Mouse (Mus musculus): ENCODE results near the gene Pawr. TPM values are rescaled to one million over a fixed set of nuclear protein-coding genes. Genes with fewer than 3 reads are reported as not detected.

Gene Pawr
- polyA plus RNA-seq, 1 experiment from 2014 or later = 12.9 TPM

- no peak overlapping the region for H3K4me3 ChIP-seq (ENCODE audit: low read depth, low read length)
- no peaks in the 10 kb centered on the region for H3K4me1 ChIP-seq (replicated peaks; ENCODE audit: control insufficient read depth, insufficient read depth, low read length)
- H3K9me3 ChIP-seq (ENCODE audit: control insufficient read depth, low read length) = no peaks in the 10 kb centered on the region
- DNase-seq (ENCODE audit: low spot score) (no peak), ATAC-seq (replicated peaks; ENCODE audit: low FRiP score, low TSS enrichment, low read depth) (no peak)
- no peaks in the 10 kb centered on the region for H3K36me3 ChIP-seq (ENCODE audit: control insufficient read depth, insufficient read depth, low read length)
- no peak overlapping the region for H3K27ac ChIP-seq (ENCODE audit: low read depth)
- no peak overlapping the region for H3K4me2 ChIP-seq (ENCODE audit: low read length)
- 53% methylated on average over 4 of the region's 4 CpGs for WGBS
- H3K9ac ChIP-seq (ENCODE audit: low read length) = no peak overlapping the region
- no peaks in the 10 kb centered on the region for H3K27me3 ChIP-seq (replicated peaks; ENCODE audit: control insufficient read depth, insufficient read depth, low read length)
Measured at GRCm38 (mm10) chr10:108394306-108394705, 62.4 kb downstream of the Pawr start.

- Histone ChIP-seq H3K4me3 (ENCODE audit: low read depth, low read length) (no peak overlapping the region), H3K9me3 (ENCODE audit: control insufficient read depth, low read length) (no peaks in the 10 kb centered on the region), H3K9ac (ENCODE audit: low read length) (no peak overlapping the region), H3K36me3 (ENCODE audit: control insufficient read depth, insufficient read depth, low read length) (no peaks in the 10 kb centered on the region), H3K27ac (ENCODE audit: low read depth) (no peak overlapping the region), H3K27me3 (replicated peaks; ENCODE audit: control insufficient read depth, insufficient read depth, low read length) (no peaks in the 10 kb centered on the region), H3K4me2 (ENCODE audit: low read length) (no peak overlapping the region), H3K4me1 (replicated peaks; ENCODE audit: control insufficient read depth, insufficient read depth, low read length) (no peaks in the 10 kb centered on the region; the same call in 1 of the 2 replicates)
- ATAC-seq (replicated peaks; ENCODE audit: low FRiP score, low TSS enrichment, low read depth) (no peak), DNase-seq (ENCODE audit: low spot score) (no peak)
- 77% methylated on average over 12 of the region's 12 CpGs for WGBS
Measured at GRCm38 (mm10) chr10:108395229-108395628, 63.3 kb downstream of the Pawr start.

GRCm38 (mm10) chr10:108395647-108396046 lies 63.7 kb downstream of the Pawr start:
- Histone ChIP-seq H3K27me3 (replicated peaks; ENCODE audit: control insufficient read depth, insufficient read depth, low read length) (no peaks in the 10 kb centered on the region), H3K9me3 (ENCODE audit: control insufficient read depth, low read length) (no peaks in the 10 kb centered on the region), H3K4me1 (replicated peaks; ENCODE audit: control insufficient read depth, insufficient read depth, low read length) (no peaks in the 10 kb centered on the region; the same call in 1 of the 2 replicates), H3K36me3 (ENCODE audit: control insufficient read depth, insufficient read depth, low read length) (no peaks in the 10 kb centered on the region), H3K4me3 (ENCODE audit: low read depth, low read length) (no peak overlapping the region), H3K9ac (ENCODE audit: low read length) (no peak overlapping the region), H3K4me2 (ENCODE audit: low read length) (no peak overlapping the region), H3K27ac (ENCODE audit: low read depth) (no peak overlapping the region)
- DNase-seq (ENCODE audit: low spot score) = no peak
- no peak for ATAC-seq (replicated peaks; ENCODE audit: low FRiP score, low TSS enrichment, low read depth)
- 78% methylated on average over 14 of the region's 14 CpGs for WGBS

GRCm38 (mm10) chr10:108402751-108403150 lies 70.8 kb downstream of the Pawr start:
- no peak overlapping the region for H3K27ac ChIP-seq (ENCODE audit: low read depth)
- no peaks in the 10 kb centered on the region for H3K9me3 ChIP-seq (ENCODE audit: control insufficient read depth, low read length)
- WGBS = 82% methylated on average over 4 of the region's 4 CpGs
- H3K4me3 ChIP-seq (ENCODE audit: low read depth, low read length) = no peak overlapping the region
- ATAC-seq (replicated peaks; ENCODE audit: low FRiP score, low TSS enrichment, low read depth) (no peak), DNase-seq (ENCODE audit: low spot score) (no peak)
- no peaks in the 10 kb centered on the region for H3K36me3 ChIP-seq (ENCODE audit: control insufficient read depth, insufficient read depth, low read length)
- H3K4me1 ChIP-seq (replicated peaks; ENCODE audit: control insufficient read depth, insufficient read depth, low read length) = peaks cover 6% of the 10 kb centered on the region; the same call in 1 of the 2 replicates
- H3K9ac ChIP-seq (ENCODE audit: low read length) = no peak overlapping the region
- no peaks in the 10 kb centered on the region for H3K27me3 ChIP-seq (replicated peaks; ENCODE audit: control insufficient read depth, insufficient read depth, low read length)
- no peak overlapping the region for H3K4me2 ChIP-seq (ENCODE audit: low read length)

- Histone ChIP-seq H3K4me2 (ENCODE audit: low read length) (no peak overlapping the region), H3K27me3 (replicated peaks; ENCODE audit: control insufficient read depth, insufficient read depth, low read length) (no peaks in the 10 kb centered on the region), H3K4me3 (ENCODE audit: low read depth, low read length) (no peak overlapping the region), H3K4me1 (replicated peaks; ENCODE audit: control insufficient read depth, insufficient read depth, low read length) (peaks cover 6% of the 10 kb centered on the region; the same call in 1 of the 2 replicates), H3K9me3 (ENCODE audit: control insufficient read depth, low read length) (no peaks in the 10 kb centered on the region), H3K36me3 (ENCODE audit: control insufficient read depth, insufficient read depth, low read length) (no peaks in the 10 kb centered on the region), H3K9ac (ENCODE audit: low read length) (no peak overlapping the region), H3K27ac (ENCODE audit: low read depth) (no peak overlapping the region)
- DNase-seq (ENCODE audit: low spot score) = no peak
- WGBS = 95% methylated on average over 4 of the region's 4 CpGs
- no peak for ATAC-seq (replicated peaks; ENCODE audit: low FRiP score, low TSS enrichment, low read depth)
Measured at GRCm38 (mm10) chr10:108403366-108403865, 71.5 kb downstream of the Pawr start.

- Histone ChIP-seq H3K4me2 (ENCODE audit: low read length) (no peak overlapping the region), H3K27me3 (replicated peaks; ENCODE audit: control insufficient read depth, insufficient read depth, low read length) (no peaks in the 10 kb centered on the region), H3K4me1 (replicated peaks; ENCODE audit: control insufficient read depth, insufficient read depth, low read length) (peaks cover 8% of the 10 kb centered on the region; the same call in 1 of the 2 replicates), H3K36me3 (ENCODE audit: control insufficient read depth, insufficient read depth, low read length) (no peaks in the 10 kb centered on the region), H3K4me3 (ENCODE audit: low read depth, low read length) (no peak overlapping the region), H3K9ac (ENCODE audit: low read length) (no peak overlapping the region), H3K9me3 (ENCODE audit: control insufficient read depth, low read length) (no peaks in the 10 kb centered on the region), H3K27ac (ENCODE audit: low read depth) (no peak overlapping the region)
- no peak for DNase-seq (ENCODE audit: low spot score)
- no peak for ATAC-seq (replicated peaks; ENCODE audit: low FRiP score, low TSS enrichment, low read depth)
- 70% methylated on average over 9 of the region's 9 CpGs for WGBS
Measured at GRCm38 (mm10) chr10:108404087-108404486, 72.2 kb downstream of the Pawr start.

GRCm38 (mm10) chr10:108405076-108405475 lies 73.2 kb downstream of the Pawr start:
- Histone ChIP-seq H3K4me1 (replicated peaks; ENCODE audit: control insufficient read depth, insufficient read depth, low read length) (0 out of 2 replicates have a peak, but pooled peaks cover 10% of the 10 kb centered on the region), H3K27me3 (replicated peaks; ENCODE audit: control insufficient read depth, insufficient read depth, low read length) (no peaks in the 10 kb centered on the region), H3K4me3 (ENCODE audit: low read depth, low read length) (no peak overlapping the region), H3K4me2 (ENCODE audit: low read length) (no peak overlapping the region), H3K36me3 (ENCODE audit: control insufficient read depth, insufficient read depth, low read length) (no peaks in the 10 kb centered on the region), H3K9me3 (ENCODE audit: control insufficient read depth, low read length) (no peaks in the 10 kb centered on the region), H3K27ac (ENCODE audit: low read depth) (no peak overlapping the region), H3K9ac (ENCODE audit: low read length) (no peak overlapping the region)
- no peak for ATAC-seq (replicated peaks; ENCODE audit: low FRiP score, low TSS enrichment, low read depth)
- no peak for DNase-seq (ENCODE audit: low spot score)
- 28% methylated on average over 8 of the region's 8 CpGs for WGBS

- Histone ChIP-seq H3K9me3 (ENCODE audit: control insufficient read depth, low read length) (no peaks in the 10 kb centered on the region), H3K27ac (ENCODE audit: low read depth) (no peak overlapping the region), H3K4me3 (ENCODE audit: low read depth, low read length) (no peak overlapping the region), H3K4me2 (ENCODE audit: low read length) (no peak overlapping the region), H3K36me3 (ENCODE audit: control insufficient read depth, insufficient read depth, low read length) (no peaks in the 10 kb centered on the region), H3K9ac (ENCODE audit: low read length) (no peak overlapping the region), H3K4me1 (replicated peaks; ENCODE audit: control insufficient read depth, insufficient read depth, low read length) (0 out of 2 replicates have a peak, but pooled peaks cover 10% of the 10 kb centered on the region), H3K27me3 (replicated peaks; ENCODE audit: control insufficient read depth, insufficient read depth, low read length) (no peaks in the 10 kb centered on the region)
- WGBS = 23% methylated on average over 7 of the region's 7 CpGs
- DNase-seq (ENCODE audit: low spot score) (no peak), ATAC-seq (replicated peaks; ENCODE audit: low FRiP score, low TSS enrichment, low read depth) (no peak)
Measured at GRCm38 (mm10) chr10:108405931-108406330, 74.0 kb downstream of the Pawr start.
